Mouse (Mus musculus) 3T3-L1 (cell line): ENCODE data around the gene Gm13040.
"Not testable (repeated sequence)": the region's sequence is repeated elsewhere in the genome, so short reads cannot be mapped to it uniquely, and the experiment has no call there.

Source experiments
- DNase-seq: peaks from one replicate; pipeline ENCODE4 v3.0.0-alpha.2; 2015; ENCODE audit warnings: low read depth, low spot score

Gene Gm13040

DNA sequence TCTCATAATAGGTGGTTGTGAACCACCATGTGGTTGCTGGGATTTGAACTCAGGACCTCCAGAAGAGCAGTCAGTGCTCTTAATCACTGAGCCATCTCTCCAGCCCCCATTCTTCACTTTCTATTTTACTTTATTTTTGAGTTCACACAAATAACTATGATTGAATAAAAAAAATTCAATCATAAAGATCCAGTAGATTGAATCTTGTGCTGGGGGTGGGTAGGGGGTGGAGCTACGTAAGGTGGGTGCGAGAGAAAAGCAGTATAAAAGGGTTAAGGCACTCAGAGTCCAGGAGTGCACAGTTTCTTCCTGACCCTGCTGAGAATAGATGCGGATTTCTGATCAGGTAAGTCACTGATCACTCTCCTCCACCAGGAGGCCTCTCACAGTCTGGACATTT lies at the start of gene Gm13040:
TSS of gene Gm13040 (plus strand) at position 301 of the 400 bp plus-strand sequence.
- DNase-seq: not testable (repeated sequence)

GRCm38 (mm10) chr4:143511043-143511442 lies 24.7 kb upstream of the Gm13040 start, which contains the start of gene Gm13043:
Gene Gm13043 (plus strand): TSS chr4:143511343.
- DNase-seq: no peak

DNA sequence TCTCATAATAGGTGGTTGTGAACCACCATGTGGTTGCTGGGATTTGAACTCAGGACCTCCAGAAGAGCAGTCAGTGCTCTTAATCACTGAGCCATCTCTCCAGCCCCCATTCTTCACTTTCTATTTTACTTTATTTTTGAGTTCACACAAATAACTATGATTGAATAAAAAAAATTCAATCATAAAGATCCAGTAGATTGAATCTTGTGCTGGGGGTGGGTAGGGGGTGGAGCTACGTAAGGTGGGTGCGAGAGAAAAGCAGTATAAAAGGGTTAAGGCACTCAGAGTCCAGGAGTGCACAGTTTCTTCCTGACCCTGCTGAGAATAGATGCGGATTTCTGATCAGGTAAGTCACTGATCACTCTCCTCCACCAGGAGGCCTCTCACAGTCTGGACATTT lies 15.6 kb downstream of the Gm13040 start, which contains the start of the genes BC080695 and Gm13057:
TSS of gene BC080695 (plus strand) at position 301 of the 400 bp plus-strand sequence.
TSS of gene Gm13057 (plus strand) at position 310 of the 400 bp plus-strand sequence.
- not testable (repeated sequence) for DNase-seq
